Mouse (Mus musculus) frontal cortex, postnatal 25 days (tissue): ENCODE measurements around the gene Hivep3.

Experiments
- DNase-seq, 2 experiments: peaks; one replicate each; pipeline ENCODE4 v3.0.0; 2022; ENCODE audit warnings: low spot score in 2 of 2

Hivep3 gene

DNA sequence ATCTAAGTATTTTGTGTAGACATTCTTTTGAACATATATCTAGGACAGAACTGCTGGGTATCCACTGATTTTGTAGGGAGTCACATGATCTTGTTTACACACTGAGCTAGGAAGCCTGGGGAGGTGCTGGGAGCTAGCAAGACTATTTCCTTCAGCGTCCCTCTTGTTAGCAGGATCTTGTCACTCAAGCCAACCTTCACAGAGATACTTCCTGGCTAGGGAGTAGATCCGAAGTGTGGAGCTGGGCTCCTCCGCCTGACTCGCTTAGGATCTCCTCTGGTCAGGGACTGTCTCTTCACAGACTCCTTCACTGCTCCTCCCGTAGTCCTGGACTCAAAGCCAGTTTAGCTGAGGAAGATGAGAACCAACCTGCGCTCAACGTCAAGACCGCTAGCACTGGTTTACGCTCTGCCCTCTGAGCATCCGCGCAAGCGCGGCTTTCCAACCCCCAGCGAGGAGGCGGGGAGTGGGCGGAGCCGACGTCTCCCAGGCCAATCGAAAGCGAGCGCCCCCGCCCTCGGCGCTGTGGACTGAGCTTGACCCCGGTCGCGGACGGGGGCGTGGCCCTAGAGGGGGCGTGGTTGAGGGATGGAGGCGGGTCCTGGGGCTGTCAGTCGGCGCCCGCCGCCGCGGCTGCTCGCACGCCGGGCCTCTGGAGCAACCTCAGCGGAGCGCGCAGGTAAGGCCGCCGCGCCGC lies at the start of gene Hivep3:
Hivep3 (plus strand) TSS at position 601 of the 697 bp plus-strand sequence.
- peak; percentile 98 to 99 for DNase-seq

DNA sequence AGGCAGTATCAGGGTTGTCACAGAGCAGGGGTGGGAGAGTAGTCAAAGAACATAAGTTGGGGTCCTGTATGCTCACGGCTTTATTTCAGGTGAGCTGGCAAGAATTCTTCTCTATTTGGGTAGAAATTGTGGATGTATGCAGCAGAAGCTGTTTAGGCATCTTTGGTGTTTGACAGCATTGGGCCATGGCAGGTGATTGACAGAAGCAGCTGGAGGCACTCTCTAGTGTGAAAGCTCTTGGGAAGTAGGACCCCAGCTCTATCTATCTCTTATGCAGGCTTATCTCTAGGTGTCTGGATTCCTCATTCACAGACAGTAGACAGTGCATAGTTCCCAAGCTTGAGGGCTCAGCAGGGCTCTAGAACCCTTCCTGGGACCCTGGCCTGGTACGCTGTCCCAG lies 47.8 kb upstream of the Hivep3 start:
- DNase-seq: no peak

DNA sequence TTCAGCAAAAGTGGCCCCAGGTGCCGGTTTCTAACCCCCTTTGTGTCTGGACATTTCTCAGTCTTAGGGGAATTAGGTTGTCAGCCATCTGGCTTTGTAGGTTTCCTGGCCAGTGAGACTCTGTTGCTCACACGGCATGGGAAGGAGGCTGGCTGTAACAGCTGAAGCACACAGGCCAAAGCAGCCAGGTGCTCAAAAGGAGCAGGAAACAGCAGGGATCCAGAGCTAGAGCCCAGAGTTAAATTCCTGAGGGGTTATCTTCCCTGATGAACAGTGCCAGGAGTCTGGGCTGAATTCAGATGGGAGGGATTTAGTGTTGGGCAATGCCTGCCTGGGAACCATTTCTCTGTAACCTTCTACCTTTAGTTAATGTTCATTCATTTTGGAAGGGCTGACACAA lies 35.2 kb upstream of the Hivep3 start:
- DNase-seq: no peak

DNA sequence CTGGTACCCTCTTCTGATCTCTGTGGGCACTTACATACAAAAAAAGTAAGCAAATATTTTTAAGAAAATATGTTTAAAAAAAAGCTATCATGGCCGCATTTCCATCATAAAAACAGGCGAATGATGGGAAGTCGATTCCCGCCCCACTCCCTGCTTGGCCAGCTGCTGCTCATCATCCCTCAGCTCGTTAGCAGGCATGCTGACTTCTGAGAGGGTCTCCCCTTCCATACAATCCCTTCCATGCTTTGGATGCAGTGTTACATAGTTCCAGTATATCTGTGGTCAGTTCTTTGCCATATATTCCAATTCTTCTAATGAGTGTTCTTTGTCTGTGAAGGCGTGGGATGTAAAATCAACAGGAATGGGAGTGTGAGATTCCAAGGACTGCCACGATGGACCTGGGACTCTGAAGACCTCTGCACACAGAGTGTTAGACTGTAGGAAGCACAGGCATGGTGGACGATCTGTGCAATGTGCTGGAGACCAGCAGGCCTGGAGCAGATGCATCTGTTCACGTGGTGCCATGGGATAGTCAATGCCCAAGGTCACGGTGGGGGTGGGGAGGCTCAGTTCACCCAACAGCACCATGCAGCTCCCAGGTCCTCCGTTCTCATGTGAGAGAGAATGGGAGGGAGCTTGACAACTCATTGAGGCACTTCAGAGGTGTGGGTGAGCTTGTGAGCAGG lies 32.2 kb upstream of the Hivep3 start:
- DNase-seq: no peak

DNA sequence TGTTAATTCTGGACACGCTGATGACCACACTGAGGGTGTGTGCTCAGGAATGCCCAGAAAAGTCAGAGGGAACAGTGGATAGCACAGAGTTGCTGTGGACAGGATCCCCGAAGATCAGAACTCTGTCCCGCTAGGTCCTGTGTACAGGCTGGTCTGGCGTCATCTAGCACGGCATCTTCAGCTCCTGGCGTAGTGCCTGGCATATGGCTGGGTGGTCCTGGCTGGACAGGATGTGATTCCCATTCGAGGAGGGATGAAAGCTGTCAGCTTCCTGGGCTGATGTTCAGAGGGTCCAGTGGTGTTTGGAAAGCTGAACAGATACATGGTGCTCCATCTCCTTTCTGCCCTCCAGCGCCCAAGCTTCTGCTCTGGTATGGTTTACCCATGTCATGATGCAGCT lies 29.6 kb upstream of the Hivep3 start:
- no peak for DNase-seq

DNA sequence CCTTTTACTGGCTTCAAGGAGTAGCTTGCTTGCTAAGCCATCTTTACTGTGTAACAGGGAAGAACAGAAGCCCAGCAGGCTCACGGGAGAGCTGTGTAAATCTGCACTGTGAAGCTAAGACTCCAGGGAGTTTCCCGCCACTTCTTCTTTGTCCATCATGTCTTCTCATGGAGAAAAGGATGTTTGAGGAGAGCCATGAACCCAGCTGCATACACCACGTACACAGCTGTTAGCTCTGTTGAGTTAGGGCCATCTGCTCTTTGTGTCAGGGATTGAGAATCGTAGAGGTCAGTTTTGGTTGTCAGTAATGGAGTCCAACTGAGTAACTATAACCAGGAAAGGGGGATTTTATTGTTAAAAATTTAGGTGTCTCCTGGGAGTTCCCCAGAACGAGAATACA lies 26.3 kb upstream of the Hivep3 start:
- DNase-seq: no peak

DNA sequence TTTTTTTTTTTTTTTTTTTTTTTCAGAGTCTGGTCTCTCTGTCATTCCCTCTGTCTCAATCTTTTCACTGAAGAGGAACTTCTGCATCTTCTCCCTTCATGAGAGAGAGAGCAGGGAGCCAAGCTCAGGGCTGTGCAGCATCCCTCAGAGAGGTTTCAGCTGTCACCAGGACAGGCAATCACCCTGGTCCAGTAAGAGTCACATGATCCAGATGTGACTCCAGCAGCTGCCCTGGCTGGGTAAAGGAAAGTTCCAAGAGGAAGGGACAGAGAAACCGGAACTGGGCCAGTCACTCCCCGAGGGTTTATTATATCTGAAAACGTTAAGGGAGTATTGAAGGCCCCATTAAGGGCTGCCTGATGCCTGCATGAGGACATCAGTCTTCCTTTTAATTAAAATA lies 25.8 kb upstream of the Hivep3 start:
- no peak for DNase-seq

DNA sequence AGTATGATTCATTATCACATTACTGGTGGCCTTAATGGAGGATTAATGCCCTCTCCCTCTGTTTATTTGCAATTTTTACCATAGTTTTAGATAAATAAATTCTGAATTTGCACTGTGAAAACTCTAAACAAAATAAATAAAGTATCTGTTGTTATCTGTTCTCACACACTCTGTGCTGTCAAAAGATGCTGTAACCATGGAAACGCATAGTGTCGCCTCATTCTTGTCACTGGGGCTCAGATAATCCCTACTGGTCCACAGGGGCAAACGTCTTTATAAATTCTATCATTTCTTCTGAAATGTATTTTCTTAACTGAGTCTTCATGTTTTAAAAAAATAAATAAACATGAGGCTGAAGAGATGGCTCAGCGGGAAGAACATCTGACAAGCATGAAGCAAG lies 23.4 kb upstream of the Hivep3 start:
- no peak for DNase-seq

DNA sequence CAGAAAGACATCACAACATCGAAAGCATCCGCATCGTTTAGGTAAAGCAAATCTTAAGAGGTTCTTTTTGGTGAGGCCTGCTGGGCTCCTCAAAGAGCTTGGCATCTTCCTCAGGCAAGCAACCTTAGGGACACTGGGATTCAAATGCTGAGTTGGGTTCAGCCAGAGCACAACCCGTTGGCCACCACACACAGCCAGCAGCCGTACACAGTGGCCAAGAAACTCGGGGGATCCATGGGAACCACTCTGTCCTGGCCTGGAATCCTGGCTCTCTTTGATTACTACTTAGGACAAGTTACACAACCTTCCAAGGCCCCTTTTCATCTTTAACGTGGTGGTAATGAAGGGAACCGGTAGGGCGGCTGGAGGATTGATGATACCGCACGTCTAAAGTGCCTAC lies 16.1 kb upstream of the Hivep3 start:
- DNase-seq: no peak

DNA sequence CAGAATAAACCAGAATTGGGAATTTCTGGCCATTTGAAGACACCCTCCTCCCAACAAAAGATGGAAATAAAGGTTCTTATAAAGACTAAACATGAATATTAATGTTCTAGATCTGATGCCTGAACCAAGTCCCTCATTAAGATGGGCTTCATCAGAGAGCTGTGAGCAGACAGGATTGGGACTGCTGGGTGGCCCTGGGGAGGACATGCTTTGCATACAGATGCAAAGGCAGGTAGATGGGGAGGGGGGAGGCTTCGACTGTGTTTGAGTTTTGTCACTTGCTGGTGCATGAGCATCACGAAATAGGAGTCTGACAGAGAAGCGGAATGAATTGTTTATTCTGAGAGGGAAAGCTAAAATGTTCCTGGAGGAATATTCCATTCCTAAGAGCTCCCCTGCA lies 12.1 kb upstream of the Hivep3 start:
- no peak for DNase-seq

DNA sequence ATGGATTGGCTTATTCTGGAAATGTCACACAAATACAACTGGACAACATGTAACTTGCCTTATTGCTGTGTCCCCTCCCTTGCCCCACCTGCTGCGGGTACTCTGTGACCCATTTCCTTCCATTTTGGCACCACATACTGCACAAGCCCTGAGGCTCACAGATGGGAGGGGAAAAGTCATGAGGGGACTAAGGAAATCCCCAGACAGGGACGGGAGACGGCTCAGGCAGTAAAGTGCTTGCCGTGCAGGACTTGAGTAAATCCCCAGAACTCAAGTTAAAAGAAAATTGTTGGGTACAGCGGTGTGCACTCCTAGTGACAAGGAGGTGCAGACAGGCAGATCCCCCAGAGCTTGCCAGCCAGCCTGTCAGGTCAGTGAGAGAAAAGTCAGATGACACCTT lies 7.5 kb upstream of the Hivep3 start:
- no peak for DNase-seq

DNA sequence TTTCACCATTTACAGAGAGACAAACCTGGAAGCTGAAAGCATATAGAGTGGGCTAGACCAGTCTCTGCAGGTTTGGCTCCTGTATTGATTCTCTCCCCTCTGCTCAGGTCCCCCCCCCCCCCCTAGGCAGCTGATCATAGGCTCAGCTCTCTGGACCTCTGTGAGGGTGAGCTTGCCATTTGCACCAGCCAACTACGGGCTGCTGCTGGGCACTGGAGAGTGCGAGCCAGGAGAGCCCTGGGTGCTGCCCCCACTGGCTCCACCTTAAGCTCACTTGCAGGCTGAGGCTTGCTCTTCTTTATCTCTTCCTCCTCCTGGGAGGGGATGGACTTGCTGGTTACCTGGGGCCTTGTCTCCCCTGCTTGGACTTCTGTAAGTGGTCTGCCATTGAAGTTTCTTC lies 5.7 kb upstream of the Hivep3 start:
- DNase-seq: no peak

DNA sequence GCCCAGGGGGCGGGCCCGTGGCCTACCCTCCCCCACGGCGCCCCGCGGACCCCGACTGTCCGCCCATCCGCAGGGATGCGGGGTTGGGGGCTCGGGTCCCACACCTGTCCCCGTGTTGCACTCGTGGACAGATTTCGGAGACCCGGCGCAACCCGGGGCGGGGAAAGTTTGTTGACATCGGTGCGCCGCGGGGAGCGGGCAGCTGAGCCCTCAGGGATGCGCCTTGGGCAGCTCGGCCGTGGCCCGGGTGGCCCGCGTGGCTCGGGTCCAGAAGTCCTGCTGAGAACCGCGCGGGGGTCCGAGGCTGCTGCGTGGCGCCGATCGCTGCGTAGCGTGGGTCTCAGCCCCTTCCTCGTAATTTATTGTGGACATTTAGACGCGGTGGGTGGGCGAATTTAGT lies 358 bp downstream of the Hivep3 start:
- DNase-seq: peak in 1 of 2 experiments; percentile 38

DNA sequence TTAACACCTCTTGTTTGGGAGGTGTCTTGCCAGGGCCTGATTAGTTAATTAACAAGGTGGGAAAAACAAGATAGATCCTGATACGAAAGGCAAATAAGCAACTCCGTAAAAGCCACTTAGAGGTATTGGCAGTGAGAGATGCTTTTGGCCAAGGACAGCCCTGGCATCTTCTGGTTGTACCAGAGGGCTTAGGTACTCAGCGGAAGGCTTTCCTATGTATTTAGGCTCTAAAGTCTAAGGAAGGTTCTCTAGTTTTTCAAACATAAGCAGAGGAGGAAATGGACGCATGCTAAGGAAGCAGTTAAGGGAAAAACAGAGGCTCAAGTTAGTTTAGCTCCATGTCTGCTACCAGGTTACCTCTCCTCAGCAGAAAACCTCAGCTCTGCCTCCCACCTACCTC lies 768 bp downstream of the Hivep3 start:
- no peak for DNase-seq

DNA sequence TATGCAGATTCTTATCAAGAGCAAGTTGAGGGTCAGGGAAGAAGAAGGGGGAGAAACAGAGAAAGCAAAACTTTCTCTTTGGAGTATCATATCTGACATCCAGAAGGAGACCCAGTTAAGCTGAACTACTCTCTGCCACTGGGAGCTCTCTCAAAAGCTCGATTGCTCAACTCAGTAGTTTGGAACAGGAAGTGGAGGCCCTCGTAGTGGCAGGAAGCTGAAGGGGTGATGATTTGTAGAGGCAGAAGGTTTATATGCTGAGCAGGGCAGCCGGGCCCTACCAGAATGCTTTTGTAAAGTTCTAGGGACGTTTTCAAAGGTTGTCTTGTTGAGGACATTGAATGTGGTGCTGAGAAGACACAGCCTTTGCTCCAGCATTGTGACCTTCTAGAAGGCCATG lies 5.1 kb downstream of the Hivep3 start:
- DNase-seq: no peak

DNA sequence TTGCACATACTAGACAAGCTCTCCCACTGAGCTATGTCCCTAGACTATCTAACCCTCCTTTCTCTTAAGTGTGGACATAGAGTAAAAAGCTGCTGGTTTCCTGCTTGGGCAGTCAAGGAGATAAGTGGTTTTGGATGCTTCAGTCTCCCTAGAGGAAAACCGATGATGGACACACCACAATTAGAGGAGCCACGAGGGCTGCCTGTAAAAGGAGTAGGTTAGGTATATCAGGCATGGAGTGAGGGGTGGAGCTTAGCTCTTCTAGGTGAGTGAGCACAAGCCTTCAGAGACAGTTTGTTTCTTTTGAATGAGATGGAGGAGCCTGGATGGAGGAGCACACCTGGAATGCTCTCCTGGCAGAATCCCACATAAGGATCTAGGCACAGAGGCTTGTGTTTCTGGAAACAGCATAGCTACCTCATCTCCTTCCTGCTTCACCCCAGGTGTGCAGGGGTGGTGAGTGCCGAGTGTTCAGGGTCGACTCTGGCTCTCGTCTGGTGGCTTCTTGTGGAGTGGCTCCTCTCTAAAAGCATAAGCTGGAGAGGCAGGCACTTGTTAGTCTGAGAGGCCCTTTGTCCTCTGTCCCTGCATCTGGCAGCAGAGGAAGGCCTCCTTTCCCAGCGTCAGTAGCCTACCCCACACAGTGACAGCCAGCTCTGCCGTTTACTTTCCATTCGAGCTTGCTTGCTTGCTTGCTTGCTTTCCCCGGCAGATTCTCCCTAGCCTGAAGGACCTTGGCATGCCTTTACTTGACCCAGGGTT lies 5.9 kb downstream of the Hivep3 start:
- no peak for DNase-seq

DNA sequence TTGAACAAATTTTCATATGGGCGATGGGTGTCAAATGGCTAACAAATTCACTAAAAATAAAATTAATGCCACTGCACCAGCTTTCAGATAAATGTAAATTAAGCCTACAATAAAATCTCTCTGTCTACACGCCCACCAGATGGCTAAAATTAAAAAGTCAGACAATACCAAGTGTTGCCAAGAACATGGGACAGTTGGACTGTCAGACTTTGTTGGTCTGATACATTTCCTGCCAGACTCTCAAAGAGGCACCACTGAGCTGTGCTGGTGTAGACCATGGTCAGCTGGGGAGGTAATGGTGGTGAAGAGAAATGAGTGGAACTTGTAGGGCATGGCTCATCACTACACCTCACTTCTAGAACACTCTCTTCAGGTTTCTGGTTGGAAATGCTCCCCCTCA lies 14.8 kb downstream of the Hivep3 start:
- no peak for DNase-seq

DNA sequence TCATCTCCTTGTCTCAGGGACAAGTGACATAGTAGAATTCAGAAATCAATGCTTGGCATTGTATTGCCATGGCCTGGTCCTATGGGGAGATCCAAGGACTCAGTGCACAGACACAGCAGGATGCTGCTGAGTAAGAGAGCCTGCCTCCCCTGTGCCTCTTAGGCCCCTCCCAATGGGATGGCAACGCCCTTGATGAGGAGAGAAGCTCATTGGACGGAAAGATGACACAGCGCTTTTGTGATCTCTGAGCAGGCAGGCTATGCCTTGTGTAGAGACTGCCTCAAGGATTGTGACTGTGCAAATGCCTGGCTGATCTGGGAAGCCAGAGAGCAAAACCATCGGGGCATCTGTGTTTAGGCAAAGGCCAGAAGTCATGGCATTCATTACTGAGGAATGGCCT lies 16.6 kb downstream of the Hivep3 start:
- no peak for DNase-seq

DNA sequence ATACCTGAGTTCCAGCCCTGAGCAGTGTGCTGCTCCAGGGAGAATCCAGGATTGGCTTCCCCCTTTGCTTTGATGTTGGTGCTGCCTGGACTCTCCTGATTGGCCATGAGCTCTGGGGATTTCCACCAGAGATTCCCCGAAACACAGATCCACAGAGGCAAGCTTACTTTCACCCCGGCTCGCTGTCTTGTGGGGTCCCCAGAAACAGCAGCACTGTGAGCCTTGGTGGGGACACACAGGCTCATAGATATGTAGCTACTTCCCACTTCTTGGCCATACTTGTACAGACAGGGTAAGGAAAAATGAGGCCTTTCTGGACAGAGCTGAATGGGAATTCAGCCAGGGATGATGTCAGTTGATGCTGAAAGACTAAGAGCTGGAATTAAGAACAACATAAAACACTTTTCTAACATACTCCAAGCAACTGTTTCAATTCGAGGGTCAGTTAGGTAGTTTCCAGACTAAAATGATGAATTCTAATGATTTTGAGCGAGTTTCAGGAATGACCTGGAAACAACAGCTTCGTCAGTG lies 17.2 kb downstream of the Hivep3 start:
- DNase-seq: no peak

DNA sequence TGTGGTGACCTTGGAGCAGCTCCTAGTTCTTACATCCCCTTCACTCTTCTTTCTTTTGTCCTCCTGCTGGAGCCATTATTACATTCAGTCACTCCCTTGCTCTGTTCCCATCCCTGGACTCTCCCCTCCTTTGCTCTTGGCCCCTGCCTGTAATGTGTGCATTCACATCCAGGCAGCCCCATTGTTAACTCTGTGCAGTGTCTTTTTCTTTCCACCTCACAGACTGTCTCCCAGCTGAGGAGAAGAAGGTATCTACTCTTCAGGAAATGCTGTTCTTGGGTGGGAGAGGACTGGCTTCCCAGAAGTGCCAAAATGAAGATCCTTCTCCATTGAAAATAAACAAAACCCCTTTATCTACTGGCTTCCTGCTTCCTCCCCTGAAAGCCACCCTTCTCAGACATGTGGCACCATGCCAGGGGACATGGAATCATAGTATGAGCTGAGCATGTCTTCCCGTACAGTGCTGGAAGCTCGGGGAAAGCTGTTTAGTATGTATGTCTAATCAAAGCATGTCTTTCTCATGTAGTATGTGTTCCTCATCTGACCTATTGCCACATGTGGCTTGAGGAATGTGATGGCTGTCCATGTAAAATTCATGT lies 17.9 kb downstream of the Hivep3 start:
- no peak for DNase-seq

DNA sequence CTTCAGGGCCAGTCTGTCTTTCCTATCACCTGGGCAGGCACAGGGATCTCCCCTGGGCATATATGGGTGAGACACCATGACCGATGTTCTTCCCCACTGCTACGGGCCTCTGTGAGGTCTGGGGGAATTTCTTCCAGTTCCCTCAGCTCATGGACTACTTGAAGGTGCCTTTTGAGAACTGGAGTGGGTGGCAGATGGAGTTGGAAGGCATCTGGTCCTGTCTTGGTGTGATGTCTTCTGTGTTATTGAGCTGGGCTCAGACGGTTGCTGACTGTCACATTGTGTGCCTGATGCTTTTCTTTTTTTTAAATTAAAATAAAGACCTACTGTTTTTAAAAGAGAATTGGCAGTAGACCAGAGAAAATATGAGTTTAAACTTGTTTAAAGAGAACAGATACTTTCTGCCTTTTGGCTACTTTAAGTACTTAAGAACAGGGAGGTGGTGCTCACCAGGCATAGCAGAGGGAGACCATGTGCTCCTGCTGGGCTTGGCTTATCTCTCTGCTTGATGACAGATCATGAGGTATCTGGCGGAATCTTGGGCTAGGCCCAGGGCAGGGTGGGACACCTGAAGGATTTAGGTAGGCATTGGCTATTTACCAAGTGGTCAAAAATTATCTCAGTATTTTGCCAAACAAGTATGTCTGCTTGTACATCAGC lies 26.1 kb downstream of the Hivep3 start:
- no peak for DNase-seq

DNA sequence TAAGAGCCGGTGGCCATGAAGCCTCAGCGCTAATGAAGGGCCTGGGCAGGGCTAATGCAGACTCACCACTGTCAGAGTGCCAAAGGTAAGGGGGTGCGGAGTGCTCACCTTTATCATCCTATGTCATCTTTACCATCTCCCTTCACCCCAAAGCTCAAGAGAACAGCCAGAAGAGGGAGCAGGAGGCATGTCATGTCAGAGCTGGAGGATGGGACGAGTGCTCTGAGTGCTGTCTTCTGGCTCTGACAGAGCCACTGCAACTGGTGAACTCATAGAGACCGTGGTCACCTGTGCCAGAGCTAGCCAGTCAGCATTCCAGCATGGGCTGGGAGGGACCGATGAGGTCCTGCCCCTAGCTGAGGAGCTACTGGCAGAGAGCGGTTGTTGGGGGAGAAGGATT lies 27.2 kb downstream of the Hivep3 start:
- DNase-seq: no peak
